Mouse (Mus musculus) stomach, embryonic 16.5 days (tissue): ENCODE measurements around the gene Syt8. TPM values are rescaled to one million over a fixed set of nuclear protein-coding genes. Genes with fewer than 3 reads are reported as not detected.
A peak's percentile ranks its signal among the peaks of the same experiment; 100 is the strongest.

Experiments
- ATAC-seq: fragments of 200-750 bp; cut with Nextera tagmentation; 2 replicates; pipeline ENCODE4 v1.8.0; 2017; ENCODE audit warnings: moderate number of reproducible peaks, moderate TSS enrichment; ENCODE audit not compliant: insufficient read depth, low FRiP score
- H3K27ac ChIP-seq: fragments of 300-500 bp; sonication (generic); 2 replicates; pipeline ENCODE4 v1.5.1; 2014; ENCODE audit warnings: low read length
- H3K27me3 ChIP-seq: fragments of 300-500 bp; sonication (generic); 2 replicates; pipeline ENCODE4 v1.6.1; 2014; ENCODE audit warnings: low read length, control low read depth, mixed read lengths; ENCODE audit not compliant: control insufficient read depth, insufficient read depth
- H3K36me3 ChIP-seq: fragments of 300-500 bp; sonication (generic); 2 replicates; pipeline ENCODE4 v1.6.1; 2014; ENCODE audit warnings: low read length; ENCODE audit not compliant: control insufficient read depth, insufficient read depth
- H3K4me1 ChIP-seq: fragments of 300-500 bp; sonication (generic); 2 replicates; pipeline ENCODE4 v1.6.1; 2014; ENCODE audit warnings: low read length, control low read depth, mixed read lengths; ENCODE audit not compliant: control insufficient read depth, insufficient read depth
- H3K4me2 ChIP-seq: fragments of 300-500 bp; sonication (generic); 2 replicates; pipeline ENCODE4 v1.6.1; 2014; ENCODE audit warnings: low read depth, low read length, mixed read lengths
- H3K4me3 ChIP-seq: fragments of 300-500 bp; sonication (generic); replicated peaks from 2 replicates; pipeline ENCODE4 v1.5.1; 2014; ENCODE audit warnings: mild to moderate bottlenecking, low read length
- H3K9ac ChIP-seq: fragments of 300-500 bp; sonication (generic); 2 replicates; pipeline ENCODE4 v1.6.1; 2014; ENCODE audit warnings: low read length
- H3K9me3 ChIP-seq: fragments of 300-500 bp; sonication (generic); replicated peaks from 2 replicates; pipeline ENCODE4 v1.6.1; 2016; ENCODE audit warnings: low read length, control low read depth; ENCODE audit not compliant: control insufficient read depth
- WGBS: fragments of 180-500 bp; shearing (Covaris S2); extraction: QIAGEN DNeasy Blood & Tissue Kit; methylation state at CpG from one replicate; pipeline ENCODE4 v1.1.7; 2014; 5-methylcytosine and 5-hydroxymethylcytosine counted together
- polyA plus RNA-seq: library from polyadenylated mRNA; unstranded; fragments of >200 nt; fragmentation: Nextera tagmentation; extraction: Ambion mirVana; gene quantifications from 2 replicates; pipeline ENCODE4 v1.2.1, GENCODE M21; 2015

Syt8 gene
- polyA plus RNA-seq, 1 experiment from 2014 or later, result 31.1 TPM

DNA sequence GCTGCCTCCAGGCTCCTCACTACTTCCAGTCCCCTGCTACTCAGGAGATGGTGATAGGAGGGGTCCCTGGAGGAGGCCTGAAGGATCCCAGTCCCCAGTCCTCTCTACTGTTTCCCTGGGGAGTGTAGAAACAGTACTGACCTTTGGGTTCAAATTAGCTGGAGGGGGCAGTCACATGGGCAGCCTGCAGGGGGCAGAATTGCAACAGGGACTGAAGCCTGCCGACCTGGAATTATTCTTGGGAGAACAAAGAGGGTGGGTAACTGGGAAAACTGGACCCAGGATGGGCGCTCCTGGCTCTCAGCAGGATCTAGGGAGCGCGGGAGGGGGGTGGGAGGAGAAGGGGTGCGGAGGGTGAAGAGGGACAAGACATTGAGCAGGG lies 46.5 kb downstream of the Syt8 start:
- Histone ChIP-seq H3K4me3 (peak overlapping the region; percentile 34), H3K4me2 (peak overlapping the region; percentile 65), H3K36me3 (no peaks in the 10 kb centered on the region; the same call in 1 of the 2 replicates), H3K27me3 (no peaks in the 10 kb centered on the region), H3K9me3 (no peaks in the 10 kb centered on the region), H3K27ac (peak overlapping the region; percentile 97), H3K4me1 (peaks cover 69% of the 10 kb centered on the region), H3K9ac (peak overlapping the region; percentile 80)
- no peak for ATAC-seq
- WGBS, result 3% methylated on average over 5 of the region's 5 CpGs

DNA sequence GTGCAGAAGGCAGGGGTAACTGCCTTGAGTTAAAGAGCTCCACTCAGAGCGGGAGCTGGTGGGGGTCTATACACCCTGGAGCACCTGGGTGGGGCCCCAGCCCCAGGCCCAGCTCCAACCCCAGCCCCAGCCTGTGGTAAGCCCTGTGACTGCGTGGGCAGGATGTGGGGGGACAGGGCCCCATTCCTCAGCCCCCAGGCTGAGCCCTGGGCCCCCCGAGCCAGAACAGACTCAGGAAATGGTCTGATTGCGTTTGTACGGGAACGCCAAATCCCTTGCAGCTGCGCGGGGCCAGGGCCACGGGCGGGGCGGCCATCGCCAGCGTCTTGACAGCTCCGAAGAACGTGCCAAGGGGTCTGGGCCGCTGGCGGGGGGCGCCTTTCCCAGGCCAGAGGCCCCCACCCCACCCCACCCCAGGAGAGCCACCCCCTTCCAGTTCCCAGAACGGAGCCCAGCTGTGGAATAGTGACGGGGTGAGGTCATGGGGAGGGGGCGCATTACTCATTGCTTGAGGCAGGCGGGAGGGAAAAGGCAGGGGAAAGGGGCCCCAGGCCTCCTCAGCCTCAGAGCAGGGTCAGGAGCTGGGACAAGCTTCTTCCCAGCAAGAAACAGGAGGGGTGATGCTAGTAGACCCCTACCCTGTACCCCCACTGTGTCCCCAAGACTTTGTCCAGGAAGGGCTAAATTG lies 47.1 kb downstream of the Syt8 start:
- H3K27ac ChIP-seq, result peak overlapping the region; percentile 97
- peaks cover 2% of the 10 kb centered on the region; the same call in 1 of the 2 replicates for H3K36me3 ChIP-seq
- H3K9me3 ChIP-seq, result no peaks in the 10 kb centered on the region
- H3K27me3 ChIP-seq, result no peaks in the 10 kb centered on the region
- peaks cover 71% of the 10 kb centered on the region for H3K4me1 ChIP-seq
- WGBS, result 2% methylated on average over 22 of the region's 22 CpGs
- peak; percentile 79 for ATAC-seq
- H3K4me2 ChIP-seq, result peak overlapping the region; percentile 65
- peak overlapping the region; percentile 34 for H3K4me3 ChIP-seq
- peak overlapping the region; percentile 80 for H3K9ac ChIP-seq

DNA sequence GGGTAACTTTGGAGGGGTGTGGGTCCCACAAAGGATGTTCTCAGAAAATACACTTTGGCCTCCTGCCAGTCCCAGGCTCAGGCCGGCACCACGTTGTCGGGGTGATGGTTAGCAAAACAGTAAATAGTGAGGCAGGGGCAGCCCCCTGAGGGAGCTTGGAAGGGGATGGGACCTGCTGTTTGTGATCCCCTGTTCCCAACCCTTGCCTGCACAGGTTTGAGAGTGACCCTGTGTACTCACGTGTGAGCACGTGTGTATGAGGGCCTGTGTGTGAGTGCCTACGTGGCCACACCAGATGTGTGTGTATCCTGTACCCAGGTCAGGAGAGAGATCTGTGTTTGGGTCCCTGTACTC lies 47.6 kb downstream of the Syt8 start:
- H3K36me3 ChIP-seq, result peaks cover 5% of the 10 kb centered on the region; the same call in 1 of the 2 replicates
- H3K4me3 ChIP-seq, result peak overlapping the region; percentile 34
- no peaks in the 10 kb centered on the region for H3K9me3 ChIP-seq
- H3K4me1 ChIP-seq, result peaks cover 77% of the 10 kb centered on the region
- peak overlapping the region; percentile 80 for H3K9ac ChIP-seq
- ATAC-seq, result peak; percentile 11; the same call in 1 of the 2 replicates
- peak overlapping the region; percentile 97 for H3K27ac ChIP-seq
- H3K4me2 ChIP-seq, result peak overlapping the region; percentile 65
- 14% methylated on average over 6 of the region's 6 CpGs for WGBS
- H3K27me3 ChIP-seq, result no peaks in the 10 kb centered on the region

DNA sequence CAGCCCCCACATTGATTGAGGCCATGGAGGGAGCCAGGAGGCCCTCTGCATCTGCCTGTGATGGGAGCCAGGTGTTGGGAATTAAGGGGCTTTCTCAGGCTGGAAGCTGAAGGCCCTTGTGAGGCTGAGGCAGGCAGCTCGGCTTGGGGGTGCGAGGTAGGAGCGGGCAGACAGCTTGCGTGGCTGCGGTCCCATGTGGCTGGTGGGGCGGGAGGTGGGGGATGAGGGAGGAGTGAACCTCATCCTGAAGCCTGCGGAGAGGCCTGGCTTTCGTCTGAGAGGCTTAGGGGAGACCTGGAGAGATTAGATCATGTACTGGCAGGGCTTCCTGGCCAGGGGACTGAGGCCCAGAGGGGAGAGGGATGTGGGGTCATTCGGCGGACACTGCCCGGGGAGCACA lies 48.5 kb downstream of the Syt8 start:
- H3K9ac ChIP-seq, result peak overlapping the region; percentile 80
- H3K27ac ChIP-seq, result peak overlapping the region; percentile 97
- no peaks in the 10 kb centered on the region for H3K27me3 ChIP-seq
- H3K36me3 ChIP-seq, result peaks cover 5% of the 10 kb centered on the region; the same call in 1 of the 2 replicates
- WGBS, result 30% methylated on average over 11 of the region's 11 CpGs
- peaks cover 80% of the 10 kb centered on the region for H3K4me1 ChIP-seq
- H3K9me3 ChIP-seq, result no peaks in the 10 kb centered on the region
- H3K4me3 ChIP-seq, result no peak overlapping the region
- H3K4me2 ChIP-seq, result peak overlapping the region; percentile 65; the same call in 1 of the 2 replicates
- ATAC-seq, result peak; percentile 57

DNA sequence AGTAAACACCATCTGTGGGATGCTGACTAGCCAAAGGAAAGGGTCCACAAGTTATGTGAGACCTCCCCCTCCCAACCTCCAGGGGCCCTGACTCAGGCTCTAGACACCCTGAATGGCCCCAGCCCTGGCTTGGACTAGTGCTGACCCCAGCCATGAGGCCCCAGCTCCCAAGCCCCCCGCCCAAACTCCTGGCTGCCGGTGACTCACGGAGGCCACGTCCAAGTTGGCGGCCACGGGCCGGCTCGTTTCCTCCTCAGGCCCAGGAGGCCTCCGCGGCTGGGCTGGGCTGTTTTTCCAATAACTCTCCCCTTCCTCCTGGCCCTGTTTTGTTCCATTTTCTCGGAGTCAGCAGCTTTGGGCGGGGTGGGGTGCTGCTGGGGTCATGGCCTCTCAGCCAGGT lies 50.1 kb downstream of the Syt8 start:
- Histone ChIP-seq H3K4me1 (peaks cover 77% of the 10 kb centered on the region), H3K9me3 (no peaks in the 10 kb centered on the region), H3K4me2 (no peak overlapping the region), H3K9ac (peak overlapping the region; percentile 58), H3K27me3 (no peaks in the 10 kb centered on the region), H3K4me3 (no peak overlapping the region), H3K36me3 (peaks cover 5% of the 10 kb centered on the region), H3K27ac (peak overlapping the region; percentile 97)
- ATAC-seq, result no peak
- 65% methylated on average over 12 of the region's 12 CpGs for WGBS

DNA sequence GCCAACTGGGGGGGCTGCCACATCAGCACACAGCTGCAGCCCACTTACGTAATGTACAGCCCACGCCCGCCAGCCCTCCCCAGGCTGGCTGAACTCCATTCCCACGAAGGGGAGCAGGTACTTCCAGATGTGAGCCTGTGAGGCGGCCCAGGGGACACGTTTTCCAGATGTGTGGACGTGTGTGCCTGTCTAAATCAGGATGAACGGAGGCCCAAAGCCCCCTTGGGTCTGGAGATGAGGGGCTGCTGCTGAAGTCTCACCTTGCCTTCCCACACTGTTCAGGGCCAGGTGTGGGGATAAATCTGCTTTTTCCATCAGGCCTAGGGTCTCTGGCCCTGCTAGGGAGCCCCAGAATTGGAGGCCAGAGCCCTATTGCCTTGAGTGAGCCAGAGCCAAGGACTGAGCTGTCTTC lies 52.1 kb downstream of the Syt8 start:
- H3K4me2 ChIP-seq, result no peak overlapping the region
- peaks cover 58% of the 10 kb centered on the region for H3K4me1 ChIP-seq
- no peak overlapping the region for H3K4me3 ChIP-seq
- H3K9ac ChIP-seq, result peak overlapping the region; percentile 63
- peaks cover 6% of the 10 kb centered on the region for H3K36me3 ChIP-seq
- H3K9me3 ChIP-seq, result no peaks in the 10 kb centered on the region
- H3K27ac ChIP-seq, result peak overlapping the region; percentile 97
- H3K27me3 ChIP-seq, result no peaks in the 10 kb centered on the region
- no peak for ATAC-seq
- WGBS, result 52% methylated on average over 8 of the region's 8 CpGs

DNA sequence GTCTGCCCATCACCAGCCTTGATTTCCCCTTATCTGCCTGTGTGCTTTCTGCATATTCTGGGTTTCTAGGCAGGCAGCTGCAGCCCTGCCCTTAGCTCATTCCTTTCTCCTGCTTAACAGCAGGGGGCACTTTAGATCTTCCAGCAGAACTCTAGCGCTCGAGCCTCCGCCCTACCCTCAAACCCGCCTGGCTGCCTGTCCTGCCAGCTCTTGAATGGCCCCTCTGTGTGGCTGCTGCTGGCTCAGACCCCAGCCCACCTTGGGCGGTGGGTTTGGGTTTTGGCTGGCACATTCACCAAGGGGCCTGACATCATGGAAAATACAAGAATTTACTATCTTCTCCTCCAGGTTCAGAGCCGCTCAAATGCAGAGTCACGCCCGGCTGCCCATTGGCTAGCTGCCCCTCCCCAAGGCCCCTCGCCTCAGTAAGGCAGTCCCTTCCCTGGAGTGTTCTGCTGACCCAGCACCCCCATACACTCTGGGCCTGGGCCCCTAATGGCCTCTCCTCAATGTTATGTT lies 52.8 kb downstream of the Syt8 start:
- H3K4me3 ChIP-seq, result no peak overlapping the region
- peak overlapping the region; percentile 97 for H3K27ac ChIP-seq
- H3K9ac ChIP-seq, result peak overlapping the region; percentile 63
- H3K4me1 ChIP-seq, result peaks cover 51% of the 10 kb centered on the region
- WGBS, result 21% methylated on average over 9 of the region's 9 CpGs
- peaks cover 9% of the 10 kb centered on the region for H3K36me3 ChIP-seq
- H3K27me3 ChIP-seq, result no peaks in the 10 kb centered on the region
- H3K4me2 ChIP-seq, result peak overlapping the region; percentile 7; the same call in 1 of the 2 replicates
- H3K9me3 ChIP-seq, result no peaks in the 10 kb centered on the region
- ATAC-seq, result peak; percentile 33

DNA sequence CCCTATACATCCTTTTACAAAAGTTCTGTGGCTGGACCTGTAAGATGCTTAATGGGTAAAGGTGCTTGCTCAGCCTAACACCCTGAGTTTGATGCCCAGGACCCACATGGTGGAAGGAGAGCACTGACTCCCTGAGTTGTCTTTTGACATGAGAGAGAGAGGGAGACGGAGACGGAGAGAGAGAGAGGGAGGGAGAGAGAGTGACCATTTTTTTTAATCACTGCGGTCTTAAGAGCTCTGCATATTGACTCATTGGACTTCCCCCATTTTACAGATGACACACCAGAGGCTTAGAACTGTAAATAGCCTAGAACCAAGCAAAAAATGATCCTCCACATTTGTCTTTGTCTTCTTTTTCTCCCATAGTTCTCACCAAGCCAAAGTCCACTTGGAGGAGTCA lies 53.4 kb downstream of the Syt8 start:
- ATAC-seq, result no peak
- peaks cover 9% of the 10 kb centered on the region for H3K36me3 ChIP-seq
- H3K4me2 ChIP-seq, result no peak overlapping the region
- peak overlapping the region; percentile 63 for H3K9ac ChIP-seq
- H3K27me3 ChIP-seq, result no peaks in the 10 kb centered on the region
- H3K4me3 ChIP-seq, result no peak overlapping the region
- H3K9me3 ChIP-seq, result no peaks in the 10 kb centered on the region
- H3K27ac ChIP-seq, result peak overlapping the region; percentile 97
- peaks cover 45% of the 10 kb centered on the region for H3K4me1 ChIP-seq
- WGBS, result 68% methylated on average over 3 of the region's 3 CpGs
